Mouse (Mus musculus): ENCODE data around the gene Tpi1. TPM values are rescaled to one million over a fixed set of nuclear protein-coding genes. Genes with fewer than 3 reads are reported as not detected.

Tpi1 gene
- 359 and 360 TPM in 2 replicates for polyA plus RNA-seq (2015; fragmentation: Nextera tagmentation; extraction: Ambion mirVana)

GRCm38 (mm10) chr6:124813933-124814332, at the start of gene Tpi1:
Tpi1 (minus strand) TSS chr6:124814296.
- Histone ChIP-seq H3K36me3 (ENCODE audit: control insufficient read depth, insufficient read depth) (peaks cover 21% of the 10 kb centered on the region), H3K27me3 (replicated peaks; ENCODE audit: control insufficient read depth, insufficient read depth, low read length) (no peaks in the 10 kb centered on the region), H3K4me2 (ENCODE audit: low read length) (peak within 1 kb of the TSS; percentile 73), H3K4me3 (replicated peaks; ENCODE audit: low read length) (peak within 1 kb of the TSS; percentile 66), H3K9me3 (ENCODE audit: control insufficient read depth, low read length) (no peaks in the 10 kb centered on the region), H3K4me1 (replicated peaks; ENCODE audit: control insufficient read depth, insufficient read depth, low read length) (peaks cover 24% of the 10 kb centered on the region), H3K9ac (replicated peaks; ENCODE audit: low read depth, low read length) (peak within 1 kb of the TSS; percentile 74), H3K27ac (ENCODE audit: low read length) (peak within 1 kb of the TSS; percentile 77)
- peak; percentile 89 for ATAC-seq
- 0% methylated on average over 22 of the region's 22 CpGs for WGBS

- peak overlapping the region; percentile 63 for H3K4me3 ChIP-seq (replicated peaks; ENCODE audit: low read length)
- 0% methylated on average over 8 of the region's 16 CpGs for WGBS
- H3K4me2 ChIP-seq (ENCODE audit: low read length), result peak overlapping the region; percentile 46
- H3K36me3 ChIP-seq (ENCODE audit: control insufficient read depth, insufficient read depth), result no peaks in the 10 kb centered on the region
- H3K9ac ChIP-seq (replicated peaks; ENCODE audit: low read depth, low read length), result peak overlapping the region; percentile 75
- no peaks in the 10 kb centered on the region for H3K27me3 ChIP-seq (replicated peaks; ENCODE audit: control insufficient read depth, insufficient read depth, low read length)
- no peaks in the 10 kb centered on the region for H3K9me3 ChIP-seq (ENCODE audit: control insufficient read depth, low read length)
- peaks cover 55% of the 10 kb centered on the region for H3K4me1 ChIP-seq (replicated peaks; ENCODE audit: control insufficient read depth, insufficient read depth, low read length)
- ATAC-seq, result peak; percentile 17
- H3K27ac ChIP-seq (ENCODE audit: low read length), result peak overlapping the region; percentile 54
Measured at GRCm38 (mm10) chr6:124863125-124863657, 49.1 kb upstream of the Tpi1 start.

- peak overlapping the region; percentile 75 for H3K9ac ChIP-seq (replicated peaks; ENCODE audit: low read depth, low read length)
Measured at GRCm38 (mm10) chr6:124862406-124863124, 48.5 kb upstream of the Tpi1 start.

GRCm38 (mm10) chr6:124861802-124862201, 47.7 kb upstream of the Tpi1 start:
- WGBS, result 34% methylated on average over 3 of the region's 3 CpGs
- Histone ChIP-seq H3K4me2 (ENCODE audit: low read length) (peak overlapping the region; percentile 46), H3K4me1 (replicated peaks; ENCODE audit: control insufficient read depth, insufficient read depth, low read length) (peaks cover 61% of the 10 kb centered on the region), H3K9me3 (ENCODE audit: control insufficient read depth, low read length) (no peaks in the 10 kb centered on the region), H3K27ac (ENCODE audit: low read length) (no peak overlapping the region), H3K4me3 (replicated peaks; ENCODE audit: low read length) (no peak overlapping the region), H3K36me3 (ENCODE audit: control insufficient read depth, insufficient read depth) (no peaks in the 10 kb centered on the region), H3K9ac (replicated peaks; ENCODE audit: low read depth, low read length) (no peak overlapping the region), H3K27me3 (replicated peaks; ENCODE audit: control insufficient read depth, insufficient read depth, low read length) (no peaks in the 10 kb centered on the region)
- ATAC-seq, result no peak

More at GRCm38 (mm10) chr6:124862406-124863124, 48.5 kb upstream of the Tpi1 start:
- Histone ChIP-seq H3K27me3 (replicated peaks; ENCODE audit: control insufficient read depth, insufficient read depth, low read length) (no peaks in the 10 kb centered on the region), H3K4me2 (ENCODE audit: low read length) (peak overlapping the region; percentile 46), H3K9me3 (ENCODE audit: control insufficient read depth, low read length) (no peaks in the 10 kb centered on the region), H3K27ac (ENCODE audit: low read length) (peak overlapping the region; percentile 54), H3K4me3 (replicated peaks; ENCODE audit: low read length) (peak overlapping the region; percentile 63), H3K4me1 (replicated peaks; ENCODE audit: control insufficient read depth, insufficient read depth, low read length) (peaks cover 61% of the 10 kb centered on the region), H3K36me3 (ENCODE audit: control insufficient read depth, insufficient read depth) (no peaks in the 10 kb centered on the region)
- ATAC-seq, result peak; percentile 9
- 8% methylated on average over 8 of the region's 8 CpGs for WGBS

- H3K9ac ChIP-seq (replicated peaks; ENCODE audit: low read depth, low read length), result no peak overlapping the region
- 79% methylated on average over 19 of the region's 19 CpGs for WGBS
- H3K4me2 ChIP-seq (ENCODE audit: low read length), result no peak overlapping the region
- peaks cover 64% of the 10 kb centered on the region for H3K4me1 ChIP-seq (replicated peaks; ENCODE audit: control insufficient read depth, insufficient read depth, low read length)
- H3K36me3 ChIP-seq (ENCODE audit: control insufficient read depth, insufficient read depth), result no peaks in the 10 kb centered on the region
- no peak overlapping the region for H3K27ac ChIP-seq (ENCODE audit: low read length)
- no peak overlapping the region for H3K4me3 ChIP-seq (replicated peaks; ENCODE audit: low read length)
- no peak for ATAC-seq
- no peaks in the 10 kb centered on the region for H3K27me3 ChIP-seq (replicated peaks; ENCODE audit: control insufficient read depth, insufficient read depth, low read length)
- no peaks in the 10 kb centered on the region for H3K9me3 ChIP-seq (ENCODE audit: control insufficient read depth, low read length)
Measured at GRCm38 (mm10) chr6:124861266-124861665, 47.2 kb upstream of the Tpi1 start.

- H3K27me3 ChIP-seq (replicated peaks; ENCODE audit: control insufficient read depth, insufficient read depth, low read length), result no peaks in the 10 kb centered on the region
- H3K4me3 ChIP-seq (replicated peaks; ENCODE audit: low read length), result no peak overlapping the region
- no peak overlapping the region for H3K4me2 ChIP-seq (ENCODE audit: low read length)
- 78% methylated on average over 9 of the region's 9 CpGs for WGBS
- H3K9ac ChIP-seq (replicated peaks; ENCODE audit: low read depth, low read length), result no peak overlapping the region; the same call in 1 of the 2 replicates
- ATAC-seq, result no peak
- no peaks in the 10 kb centered on the region for H3K9me3 ChIP-seq (ENCODE audit: control insufficient read depth, low read length)
- H3K36me3 ChIP-seq (ENCODE audit: control insufficient read depth, insufficient read depth), result no peaks in the 10 kb centered on the region
- H3K27ac ChIP-seq (ENCODE audit: low read length), result no peak overlapping the region
- H3K4me1 ChIP-seq (replicated peaks; ENCODE audit: control insufficient read depth, insufficient read depth, low read length), result peaks cover 70% of the 10 kb centered on the region
Measured at GRCm38 (mm10) chr6:124860511-124860910, 46.4 kb upstream of the Tpi1 start.

- Histone ChIP-seq H3K4me1 (replicated peaks; ENCODE audit: control insufficient read depth, insufficient read depth, low read length) (peaks cover 67% of the 10 kb centered on the region), H3K27ac (ENCODE audit: low read length) (no peak overlapping the region; the same call in 1 of the 2 replicates), H3K36me3 (ENCODE audit: control insufficient read depth, insufficient read depth) (no peaks in the 10 kb centered on the region), H3K4me3 (replicated peaks; ENCODE audit: low read length) (no peak overlapping the region), H3K9ac (replicated peaks; ENCODE audit: low read depth, low read length) (peak overlapping the region; percentile 10), H3K9me3 (ENCODE audit: control insufficient read depth, low read length) (no peaks in the 10 kb centered on the region), H3K4me2 (ENCODE audit: low read length) (peak overlapping the region; percentile 5), H3K27me3 (replicated peaks; ENCODE audit: control insufficient read depth, insufficient read depth, low read length) (no peaks in the 10 kb centered on the region)
- ATAC-seq, result no peak
- WGBS, result 5% methylated on average over 12 of the region's 12 CpGs
Measured at GRCm38 (mm10) chr6:124859725-124860124, 45.6 kb upstream of the Tpi1 start.

- Histone ChIP-seq H3K4me1 (replicated peaks; ENCODE audit: control insufficient read depth, insufficient read depth, low read length) (peaks cover 59% of the 10 kb centered on the region), H3K9me3 (ENCODE audit: control insufficient read depth, low read length) (no peaks in the 10 kb centered on the region), H3K4me3 (replicated peaks; ENCODE audit: low read length) (no peak overlapping the region), H3K36me3 (ENCODE audit: control insufficient read depth, insufficient read depth) (0 out of 2 replicates have a peak, but pooled peaks cover 1% of the 10 kb centered on the region), H3K27me3 (replicated peaks; ENCODE audit: control insufficient read depth, insufficient read depth, low read length) (no peaks in the 10 kb centered on the region), H3K4me2 (ENCODE audit: low read length) (no peak overlapping the region), H3K9ac (replicated peaks; ENCODE audit: low read depth, low read length) (no peak overlapping the region; the same call in 1 of the 2 replicates), H3K27ac (ENCODE audit: low read length) (no peak overlapping the region)
- WGBS, result 86% methylated on average over 26 of the region's 28 CpGs
- ATAC-seq, result no peak
Measured at GRCm38 (mm10) chr6:124858561-124859318, 44.6 kb upstream of the Tpi1 start.

All from forebrain, embryonic 16.5 days (tissue).